Mouse (Mus musculus) G1E-ER4 (cell line): ENCODE measurements around the gene Ndufb10. TPM values are rescaled to one million over a fixed set of nuclear protein-coding genes. Genes with fewer than 3 reads are reported as not detected.

ENCODE experiments used
- GATA1 ChIP-seq: IDR thresholded peaks from one replicate; pipeline ENCODE4 v1.8.0; 2012; ENCODE audit warnings: low read length, inconsistent platforms
- polyA plus RNA-seq: library from polyadenylated mRNA; stranded (reverse); fragments of >175 nt; gene quantifications from 2 replicates; pipeline ENCODE4 v1.2.3, GENCODE M21; 2012

Ndufb10 gene
- polyA plus RNA-seq: 457 and 647 TPM in 2 replicates

DNA sequence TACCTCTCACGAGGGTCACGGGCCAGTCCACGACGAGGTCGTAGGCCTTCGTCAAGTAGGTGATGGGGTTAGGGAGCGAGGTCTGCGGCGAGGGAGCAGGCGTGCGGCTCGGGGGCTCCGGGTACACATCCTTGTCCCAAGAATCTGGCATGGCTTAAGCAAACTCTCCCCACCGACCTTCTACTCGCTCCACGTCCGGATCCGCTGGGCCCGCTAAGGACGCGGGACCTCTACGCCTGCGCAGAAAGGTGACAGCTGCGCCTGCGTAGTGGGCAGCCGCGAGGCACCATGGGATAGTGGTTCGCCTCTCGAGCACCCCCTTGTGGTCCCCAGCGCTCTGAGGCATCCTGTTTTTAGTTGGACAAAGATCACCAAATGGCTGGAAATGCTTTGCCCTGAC is at the start of gene Ndufb10:
Ndufb10 (minus strand) TSS at position 295 of the 400 bp plus-strand sequence.
- TF ChIP-seq GATA1: no peak

DNA sequence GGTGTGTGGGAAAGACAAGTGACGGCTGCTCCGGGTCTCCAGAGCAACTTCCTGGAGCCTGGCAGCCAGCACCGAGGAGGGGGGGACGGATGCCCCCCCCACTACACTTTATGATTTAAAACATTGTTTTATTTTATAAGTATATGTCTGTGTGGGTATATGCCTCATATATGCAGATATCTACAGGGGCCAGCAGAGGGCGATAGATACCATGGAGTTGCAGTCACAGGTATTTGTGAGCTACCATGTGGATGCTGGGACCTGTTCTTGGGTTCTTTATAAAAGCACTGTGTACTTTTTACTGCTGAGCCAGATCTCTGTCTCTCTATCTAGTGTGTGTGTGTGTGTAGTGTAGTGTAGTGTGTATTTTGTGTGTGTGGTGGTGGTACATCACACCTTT is 49.0 kb upstream of the Ndufb10 start:
- TF ChIP-seq GATA1: no peak

DNA sequence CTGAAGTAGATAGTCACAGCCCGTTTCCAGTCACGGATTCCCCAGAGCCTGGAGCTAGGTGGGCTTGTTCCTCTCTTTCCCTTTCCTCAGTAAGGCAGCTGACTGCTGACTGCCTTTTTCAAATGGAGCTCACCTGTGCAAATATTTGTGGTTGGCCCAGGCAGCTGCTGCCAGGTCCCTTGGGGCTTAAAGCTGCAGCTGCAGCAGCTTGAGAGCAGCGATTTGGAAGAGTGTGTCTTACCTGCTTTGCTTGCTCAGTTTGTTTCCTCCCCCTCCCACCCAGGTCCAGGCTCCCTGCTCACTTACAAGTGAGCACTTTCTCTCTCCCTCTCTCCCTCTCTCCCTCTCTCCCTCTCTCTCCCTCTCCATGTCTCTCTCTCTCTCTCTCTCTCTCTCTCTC is 44.9 kb upstream of the Ndufb10 start:
- no peak for TF ChIP-seq GATA1

DNA sequence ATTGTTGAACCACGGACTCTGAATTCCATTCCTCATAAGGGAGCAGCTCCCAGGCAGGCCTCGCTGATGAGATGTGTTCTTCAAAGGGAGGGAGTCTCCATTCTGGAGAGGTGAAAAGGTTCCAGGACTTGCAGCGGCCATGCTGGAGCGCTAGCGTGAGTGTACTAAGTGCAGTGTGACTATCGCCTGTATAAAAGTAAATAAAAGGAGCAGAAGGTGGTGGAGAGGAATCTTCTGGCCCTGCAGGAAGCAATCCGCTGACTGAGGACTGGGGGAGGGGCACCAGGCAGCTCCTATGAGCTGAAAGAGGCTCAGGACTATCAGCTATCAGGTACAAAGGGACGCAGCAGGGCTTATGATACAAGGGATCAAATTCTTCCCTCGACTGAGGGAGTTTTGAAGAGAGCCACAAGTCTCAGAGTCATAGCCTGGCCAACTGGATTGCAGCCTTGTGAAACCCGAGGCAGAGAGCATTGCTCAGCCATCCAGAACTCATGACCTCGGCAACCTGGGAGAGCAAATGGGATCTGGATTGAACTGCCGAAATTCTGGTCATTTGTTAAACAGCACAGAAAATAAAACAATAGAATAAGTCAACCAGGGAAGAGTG is 42.1 kb upstream of the Ndufb10 start:
- TF ChIP-seq GATA1: no peak

DNA sequence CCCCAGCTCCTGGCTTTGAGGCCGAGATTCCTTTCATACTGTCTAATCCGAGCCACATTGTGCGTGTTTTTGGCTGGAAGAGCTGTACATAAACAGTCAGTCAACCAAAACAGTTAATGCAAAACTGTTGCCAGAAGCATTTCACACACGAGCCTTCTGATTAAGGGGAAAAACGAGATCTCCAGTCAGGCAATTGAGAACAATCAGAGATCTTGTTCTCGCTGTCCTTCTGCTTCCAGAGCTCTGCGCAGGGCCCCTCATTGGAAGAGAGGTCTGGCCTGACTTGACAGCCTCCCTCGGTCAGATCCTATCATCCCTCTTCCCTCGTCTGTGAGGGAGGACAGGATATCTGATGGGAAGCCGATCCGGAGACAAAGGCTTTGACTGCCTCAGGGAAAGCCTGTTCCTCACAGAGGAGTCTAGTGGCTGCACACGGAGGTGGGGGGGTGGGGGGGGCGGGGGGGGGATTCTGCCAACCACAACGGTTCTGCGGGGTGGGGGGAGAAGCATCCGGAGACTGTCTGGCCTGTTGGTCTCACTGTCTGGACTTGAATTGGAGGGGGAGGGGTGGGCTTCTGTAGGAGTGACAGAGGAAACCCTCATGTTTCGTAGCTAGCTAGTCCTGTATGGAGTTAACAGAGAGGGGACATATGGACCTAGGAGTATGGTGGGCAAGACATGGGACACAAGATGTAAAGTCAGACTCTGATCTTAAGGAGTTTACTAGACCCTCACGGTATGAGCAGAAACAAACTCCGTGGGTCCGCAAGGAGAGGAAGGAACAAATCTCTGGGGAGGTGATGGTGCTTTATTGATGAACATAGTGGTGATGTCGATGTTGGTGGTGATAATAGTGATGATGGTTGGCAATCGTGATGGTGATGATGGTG is 41.0 kb upstream of the Ndufb10 start:
- no peak for TF ChIP-seq GATA1

DNA sequence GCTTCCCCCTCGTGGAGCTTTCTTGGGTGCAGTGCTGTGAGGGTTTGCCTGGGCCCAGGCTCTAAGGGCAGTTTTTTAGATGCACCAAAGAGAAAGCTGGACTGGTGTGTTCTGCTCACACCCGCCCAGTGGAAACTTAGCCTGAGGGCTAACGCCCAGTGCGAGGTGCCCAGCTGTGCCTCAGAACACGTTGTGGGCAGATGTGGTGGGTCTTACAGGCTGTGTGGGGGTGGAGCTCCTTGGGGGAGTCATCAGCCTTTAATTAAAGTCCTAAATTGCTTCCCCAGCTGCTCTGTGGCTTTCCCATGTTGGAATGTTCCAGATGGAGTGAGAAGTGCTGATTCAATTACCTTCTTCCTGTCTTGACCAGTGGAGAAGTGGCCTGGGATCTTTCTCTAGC is 36.8 kb upstream of the Ndufb10 start:
- TF ChIP-seq GATA1: no peak

DNA sequence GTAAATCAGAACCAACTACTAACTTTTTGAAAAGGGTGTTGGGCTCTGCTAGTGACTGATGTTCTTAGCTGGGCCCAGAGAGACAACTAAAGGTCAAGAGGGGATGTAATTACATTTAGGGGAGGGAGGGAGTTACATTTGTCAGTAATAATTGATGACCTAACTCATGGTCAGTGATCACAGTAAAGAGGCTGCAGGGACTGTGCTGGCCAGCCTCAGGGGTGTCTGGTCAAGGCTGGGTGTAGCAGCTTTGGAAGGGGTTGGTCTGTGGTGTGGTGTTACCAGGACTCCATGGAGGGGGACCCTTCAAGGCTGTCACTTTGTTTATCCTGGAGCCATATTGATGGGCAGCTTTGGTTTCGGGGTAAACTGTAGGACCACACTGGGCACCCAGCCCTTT is 33.1 kb upstream of the Ndufb10 start:
- no peak for TF ChIP-seq GATA1

DNA sequence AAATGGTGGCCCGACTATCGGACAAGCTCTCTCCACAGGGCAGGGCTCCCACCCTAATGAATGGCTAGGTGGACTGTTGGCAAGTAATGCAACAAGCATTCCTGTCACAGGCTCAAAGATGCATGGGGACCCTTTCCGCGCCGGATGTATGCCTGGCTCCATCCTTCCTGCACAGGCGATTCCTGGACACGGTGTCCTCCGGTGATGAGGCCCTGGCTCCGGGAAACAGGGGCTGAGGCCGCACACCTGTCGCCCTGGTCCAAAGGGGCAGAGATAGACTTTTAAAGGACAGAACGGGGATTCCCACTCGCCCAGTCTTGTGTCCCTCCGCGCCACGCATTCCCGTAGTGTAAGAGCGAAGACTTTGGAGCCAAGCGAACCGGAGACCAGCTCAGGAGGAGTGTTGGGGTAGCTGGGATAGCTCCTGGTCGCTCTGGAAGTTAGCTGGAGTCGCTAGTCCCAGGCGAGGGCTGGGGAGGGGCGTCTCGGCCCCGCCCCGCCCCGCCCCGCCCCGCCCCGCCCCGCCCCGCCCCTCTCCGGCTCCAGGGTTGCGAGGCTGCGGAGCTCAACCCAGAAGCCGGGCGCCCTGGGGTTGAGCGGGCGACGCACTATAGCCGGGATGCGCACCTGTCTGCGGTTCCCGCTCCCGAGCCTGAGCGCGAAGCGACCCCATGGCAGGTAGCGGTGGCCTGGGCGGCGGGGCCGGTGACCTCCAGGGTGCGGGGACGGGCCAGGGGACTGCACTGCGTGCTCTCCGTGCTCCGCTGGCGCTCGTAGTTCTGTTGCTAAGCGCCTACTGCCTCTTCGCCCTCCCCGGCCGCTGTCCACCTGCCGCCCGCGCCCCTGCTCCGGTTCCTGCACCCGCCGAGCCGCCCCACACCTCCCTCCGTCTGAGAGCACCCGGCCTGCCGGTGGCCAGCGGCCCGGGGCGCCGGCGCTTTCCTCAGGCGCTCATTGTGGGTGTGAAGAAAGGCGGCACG is 28.4 kb upstream of the Ndufb10 start, which contains the start of gene Hs3st6:
Hs3st6 (plus strand) TSS at position 574 of the 980 bp plus-strand sequence.
- TF ChIP-seq GATA1: no peak

DNA sequence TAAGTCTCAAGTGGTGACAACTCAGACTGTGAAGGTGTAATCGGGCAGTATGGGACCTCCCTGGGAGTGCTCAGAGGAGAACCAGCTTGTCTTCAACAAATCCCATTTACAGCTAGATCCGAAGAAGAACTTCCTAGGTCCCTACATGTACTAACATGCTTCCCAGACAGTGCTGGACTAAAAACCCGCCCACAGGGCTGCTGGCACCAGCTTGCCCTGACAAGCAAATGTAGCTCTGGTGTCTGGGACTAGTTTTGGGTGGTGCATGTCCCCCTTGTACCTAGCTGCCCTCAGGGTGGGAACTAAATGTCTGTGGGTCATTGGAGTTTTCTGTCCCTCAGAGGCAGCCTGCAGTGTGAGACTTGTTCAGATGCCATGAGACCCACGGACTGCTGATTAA is 27.2 kb upstream of the Ndufb10 start:
- TF ChIP-seq GATA1: no peak

DNA sequence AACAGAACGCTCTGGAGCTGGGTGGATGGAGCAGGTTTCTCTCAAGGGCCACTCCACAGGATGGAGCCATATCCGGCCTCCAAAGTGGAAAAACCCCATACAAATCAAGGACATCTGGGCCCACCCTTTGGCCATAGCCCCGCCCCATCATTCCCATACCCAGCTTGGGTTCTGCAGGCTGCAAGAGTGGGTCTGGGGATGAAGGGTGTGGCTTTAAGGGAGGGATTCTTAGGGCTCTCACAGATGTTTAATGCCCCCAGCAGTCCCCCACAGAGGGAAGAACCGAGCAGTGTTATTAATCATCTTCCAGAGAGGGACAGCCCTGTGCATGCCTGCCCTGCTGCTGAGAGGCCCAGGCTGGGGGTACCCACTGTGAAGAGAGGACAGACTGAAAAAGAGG is 22.7 kb upstream of the Ndufb10 start:
- no peak for TF ChIP-seq GATA1

DNA sequence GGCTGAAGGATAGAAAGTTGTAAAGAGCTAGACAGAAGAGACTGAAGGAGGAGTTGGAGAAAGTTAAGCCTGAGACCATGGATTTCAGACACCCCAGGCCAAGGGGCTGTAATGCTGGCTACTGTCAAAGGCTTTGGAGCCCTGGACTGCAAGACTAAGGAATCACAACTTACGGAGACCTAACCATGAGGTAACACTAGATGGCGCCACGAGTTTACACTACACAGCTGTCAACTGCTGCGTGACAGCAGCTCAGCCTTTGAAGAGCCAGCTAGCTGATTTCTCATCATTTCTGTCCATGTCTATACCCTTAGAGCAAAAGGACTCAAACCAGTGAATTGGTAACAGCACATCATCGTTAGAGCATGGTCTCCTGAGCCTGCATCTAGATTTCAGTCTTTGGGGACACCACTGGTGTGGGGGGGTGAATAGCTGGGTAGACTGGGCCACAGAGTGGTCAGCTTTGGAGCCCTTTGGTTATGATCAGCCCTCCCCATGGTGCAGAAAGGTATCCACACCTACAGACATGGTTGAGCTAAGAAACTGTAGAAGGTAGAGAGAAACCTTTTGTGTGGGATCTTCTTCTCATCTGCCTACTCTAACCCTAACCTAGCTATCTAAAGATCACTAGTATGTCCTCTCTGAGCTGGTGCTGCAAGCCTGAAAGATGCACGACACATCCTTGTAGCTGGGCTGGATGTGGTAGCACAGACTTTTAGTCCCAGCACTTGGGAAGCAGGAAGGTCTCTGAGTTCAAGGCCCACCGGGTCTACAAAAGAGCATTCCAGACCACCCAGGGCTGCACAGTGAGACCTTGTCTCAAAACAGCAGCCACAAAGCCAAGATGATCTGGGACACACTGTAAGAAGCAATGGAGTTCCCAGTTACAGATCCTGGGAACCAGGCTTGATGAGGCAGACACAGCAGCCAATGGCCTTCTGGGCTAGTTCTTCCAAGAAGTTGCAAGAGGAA is 21.5 kb upstream of the Ndufb10 start:
- TF ChIP-seq GATA1: no peak

DNA sequence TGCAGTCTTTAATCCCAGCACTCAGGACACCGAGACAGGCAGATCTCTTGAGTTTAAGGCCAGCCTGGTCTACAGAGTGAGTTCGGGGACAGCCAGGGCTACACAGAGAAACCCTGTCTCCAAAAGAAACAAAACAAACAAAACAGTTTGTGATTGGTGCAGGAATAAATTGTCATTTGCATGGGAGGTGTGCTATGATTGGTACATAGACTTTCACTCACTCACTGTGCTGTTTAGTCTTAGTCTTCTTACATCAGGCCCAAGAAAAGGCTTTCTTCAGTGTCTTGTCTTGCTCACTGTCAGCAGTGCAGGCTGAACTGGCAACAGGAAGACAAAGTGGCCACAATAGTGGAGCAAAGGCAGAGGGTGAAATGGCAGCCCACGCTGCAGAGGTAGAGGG is 20.1 kb upstream of the Ndufb10 start:
- no peak for TF ChIP-seq GATA1

DNA sequence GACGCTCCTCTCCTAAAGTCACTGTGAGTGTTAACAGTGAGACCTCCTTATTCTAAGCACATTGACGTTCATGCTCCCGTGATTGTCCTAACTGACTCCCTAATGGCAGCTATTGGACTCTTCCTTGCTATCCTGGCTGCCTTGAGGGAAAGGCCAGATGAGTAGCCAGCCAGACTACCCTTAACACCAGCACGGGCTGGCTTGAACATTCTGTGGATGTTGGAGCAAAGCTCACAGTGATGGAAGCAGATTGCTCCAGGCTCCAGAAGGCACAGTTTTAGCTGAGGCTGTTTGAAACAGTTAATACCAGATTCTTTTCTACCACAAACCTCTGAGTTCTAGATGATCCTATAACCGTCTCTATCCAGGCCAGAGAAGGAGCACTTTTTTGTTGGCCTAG is 19.6 kb upstream of the Ndufb10 start:
- no peak for TF ChIP-seq GATA1

DNA sequence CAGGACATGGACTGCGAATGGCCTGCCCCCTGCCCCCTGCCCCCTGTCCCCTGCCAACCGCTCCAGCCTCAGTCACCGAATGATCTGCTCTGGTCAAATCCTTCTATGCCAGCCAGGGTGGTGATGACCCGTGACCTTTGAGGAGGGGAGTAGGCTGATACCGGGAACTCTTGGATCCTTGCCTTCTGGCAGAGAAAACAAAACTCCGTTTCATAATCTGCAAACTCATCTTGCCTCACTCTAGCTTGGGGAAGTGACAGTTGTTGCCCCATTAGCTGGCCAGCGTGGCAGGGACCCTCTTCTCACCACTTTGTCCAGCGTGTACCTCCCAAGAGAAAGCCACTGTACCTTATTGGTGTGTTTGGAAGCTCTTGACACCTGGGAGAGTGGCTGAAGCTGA is 18.0 kb upstream of the Ndufb10 start:
- TF ChIP-seq GATA1: no peak

DNA sequence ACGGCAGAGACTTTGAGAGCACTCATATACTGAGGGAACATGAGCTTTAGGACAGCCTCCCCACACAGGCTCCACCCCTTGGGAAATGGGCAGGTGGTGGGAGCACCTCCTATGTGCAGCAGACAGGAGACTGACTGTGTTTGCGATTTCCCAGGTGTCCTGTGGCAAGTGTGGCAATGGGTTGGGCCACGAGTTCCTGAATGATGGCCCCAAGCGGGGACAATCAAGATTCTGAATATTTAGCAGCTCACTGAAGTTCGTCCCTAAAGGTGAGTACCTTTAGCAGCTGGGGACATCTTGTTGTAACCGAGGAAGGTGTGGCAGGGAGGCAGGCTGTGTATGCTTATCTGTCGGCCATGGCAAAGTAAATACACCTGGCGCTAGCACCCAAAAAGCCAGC is 15.6 kb upstream of the Ndufb10 start:
- TF ChIP-seq GATA1: no peak
